Mouse (Mus musculus) adrenal gland, postnatal 14 days (tissue): ENCODE results near the gene Rcbtb2. TPM values are rescaled to one million over a fixed set of nuclear protein-coding genes. Genes with fewer than 3 reads are reported as not detected.

ENCODE experiments used
- microRNA-seq, 2 experiments: library from miRNA; unstranded; fragments of <30 nt; microRNA quantifications; one replicate each; pipeline ENCODE4 v1.2.0; 2021
- total RNA-seq: library from RNA; stranded (reverse); gene quantifications from 2 replicates; pipeline ENCODE4 v1.2.3, GENCODE M21; 2021

The Rcbtb2 gene
- total RNA-seq, 1 experiment from 2014 or later = 39.5 TPM

Small RNA genes within 50 kb of the gene (microRNA-seq; reads per million reads assigned to microRNA genes)
- gene Mir687 = 0 reads per million in 2 experiments

Other genes starting within 250 kb of the Rcbtb2 start
- gene Cysltr2, start 73.9 kb upstream of the Rcbtb2 start, total RNA-seq = 0.63 and 0.86 TPM in 2 replicates
- gene Lpar6, start 114.9 kb downstream of the Rcbtb2 start, total RNA-seq = 7.8 and 9.6 TPM in 2 replicates
- 25.8 and 27.1 TPM in 2 replicates for gene Rb1, start 202.8 kb downstream of the Rcbtb2 start, total RNA-seq